Mouse (Mus musculus) forebrain, embryonic 12.5 days (tissue): ENCODE data around the gene Mki67. TPM values are rescaled to one million over a fixed set of nuclear protein-coding genes. Genes with fewer than 3 reads are reported as not detected.
"Not testable (repeated sequence)": the region's sequence is repeated elsewhere in the genome, so short reads cannot be mapped to it uniquely, and the experiment has no call there.

Experiments
- ATAC-seq: fragments of 200-750 bp; cut with Nextera tagmentation; 2 replicates; pipeline ENCODE4 v1.8.0; 2017; ENCODE audit warnings: moderate TSS enrichment; ENCODE audit not compliant: low FRiP score
- H3K27ac ChIP-seq: fragments of 300-500 bp; sonication (generic); 2 replicates; pipeline ENCODE4 v1.5.1; 2016; ENCODE audit warnings: mild to moderate bottlenecking
- H3K27me3 ChIP-seq: fragments of 300-500 bp; sonication (generic); 2 replicates; pipeline ENCODE4 v1.6.1; 2016; ENCODE audit warnings: mild to moderate bottlenecking
- H3K36me3 ChIP-seq: fragments of 300-500 bp; sonication (generic); replicated peaks from 2 replicates; pipeline ENCODE4 v1.6.1; 2016; ENCODE audit warnings: mild to moderate bottlenecking
- H3K4me1 ChIP-seq: fragments of 300-500 bp; sonication (generic); 2 replicates; pipeline ENCODE4 v1.6.1; 2016
- H3K4me2 ChIP-seq: fragments of 300-500 bp; sonication (generic); 2 replicates; pipeline ENCODE4 v1.6.1; 2016; ENCODE audit warnings: mild to moderate bottlenecking, moderate library complexity
- H3K4me3 ChIP-seq: fragments of 300-500 bp; sonication (generic); replicated peaks from 2 replicates; pipeline ENCODE4 v1.5.1; 2016; ENCODE audit warnings: mild to moderate bottlenecking
- H3K9ac ChIP-seq: fragments of 300-500 bp; sonication (generic); 2 replicates; pipeline ENCODE4 v1.6.1; 2016; ENCODE audit warnings: mild to moderate bottlenecking
- H3K9me3 ChIP-seq: fragments of 300-500 bp; sonication (generic); 2 replicates; pipeline ENCODE4 v1.6.1; 2016
- whole genome bisulfite sequencing: fragments of 180-500 bp; shearing (Covaris S2); methylation state at CpG from one replicate; pipeline ENCODE4 v1.1.7; 2016; 5-methylcytosine and 5-hydroxymethylcytosine counted together
- polyA plus RNA-seq: library from polyadenylated mRNA; unstranded; fragments of >200 nt; fragmentation: Nextera tagmentation; extraction: Ambion mirVana; gene quantifications from 2 replicates; pipeline ENCODE4 v1.2.1, GENCODE M21; 2016

Gene Mki67
- polyA plus RNA-seq, 1 experiment from 2014 or later: 63.2 TPM

DNA sequence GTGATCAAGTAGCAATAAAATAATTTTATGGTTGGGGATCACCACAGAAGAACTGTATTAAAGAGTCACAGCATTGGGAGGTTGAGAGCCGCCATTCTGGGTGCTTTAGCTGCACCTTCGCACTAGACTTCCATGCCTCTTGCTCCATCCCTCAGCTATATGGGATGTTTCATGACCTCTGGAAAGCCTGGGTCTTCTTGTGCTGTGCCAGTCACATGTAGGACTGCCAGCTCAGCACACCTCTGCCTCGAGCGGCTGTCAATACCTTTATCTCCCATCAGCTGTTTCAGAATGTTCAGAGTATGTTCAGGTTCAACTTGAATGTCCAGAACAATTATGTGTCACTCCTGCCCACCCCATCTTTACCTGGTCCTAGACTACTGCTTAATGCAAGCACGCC, 24.2 kb downstream of the Mki67 start:
- H3K4me1 ChIP-seq: no peaks in the 10 kb centered on the region
- no peak overlapping the region for H3K4me2 ChIP-seq
- no peaks in the 10 kb centered on the region for H3K9me3 ChIP-seq
- 97% methylated on average over 5 of the region's 5 CpGs for WGBS
- peaks cover 95% of the 10 kb centered on the region for H3K36me3 ChIP-seq
- no peak overlapping the region for H3K4me3 ChIP-seq
- ATAC-seq: no peak
- no peak overlapping the region for H3K27ac ChIP-seq
- no peaks in the 10 kb centered on the region for H3K27me3 ChIP-seq
- no peak overlapping the region for H3K9ac ChIP-seq

DNA sequence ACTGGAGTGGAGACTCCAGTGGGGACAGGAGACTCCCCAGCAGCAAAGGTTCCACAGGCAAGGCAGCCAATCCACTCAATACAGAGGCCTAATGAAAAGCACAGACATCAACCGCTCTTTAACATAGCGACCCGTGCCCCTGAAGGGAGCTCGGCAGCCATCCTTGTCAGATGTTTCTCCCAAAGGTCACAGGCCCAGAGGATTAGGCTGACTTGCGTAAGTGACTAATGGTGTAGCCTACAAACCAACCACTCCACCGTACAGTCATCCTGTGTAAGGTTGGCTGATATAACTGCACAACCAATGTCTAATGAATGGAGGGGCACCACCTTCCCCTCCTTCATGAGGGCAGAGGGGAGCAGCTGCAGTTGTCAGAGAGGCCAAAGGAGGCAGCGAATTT, 26.8 kb downstream of the Mki67 start:
- Histone ChIP-seq H3K27ac (no peak overlapping the region), H3K4me2 (no peak overlapping the region), H3K9me3 (no peaks in the 10 kb centered on the region), H3K36me3 (peaks cover 88% of the 10 kb centered on the region), H3K4me1 (no peaks in the 10 kb centered on the region), H3K4me3 (no peak overlapping the region), H3K9ac (no peak overlapping the region), H3K27me3 (no peaks in the 10 kb centered on the region)
- 90% methylated on average over 7 of the region's 7 CpGs for WGBS
- no peak for ATAC-seq

DNA sequence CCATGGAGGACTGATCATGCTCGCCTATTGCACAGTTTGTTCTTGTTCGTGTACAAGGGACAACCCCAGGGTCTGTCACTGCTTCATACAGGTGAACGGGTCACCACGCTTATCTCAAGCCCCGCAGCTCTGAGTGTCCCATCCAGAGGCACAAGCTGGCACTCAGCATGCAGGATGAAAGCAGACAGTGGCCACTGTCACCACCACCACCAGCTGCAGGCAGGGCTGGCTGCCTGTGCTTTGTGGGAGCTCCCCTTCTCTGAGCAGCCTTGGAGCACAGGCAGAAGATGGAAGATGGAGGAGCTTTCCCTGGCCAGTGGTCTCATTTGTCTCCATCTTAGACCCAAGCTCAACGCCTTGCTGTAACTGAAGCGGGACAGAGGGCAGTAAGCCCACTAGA, 31.2 kb downstream of the Mki67 start:
- no peaks in the 10 kb centered on the region for H3K9me3 ChIP-seq
- no peak overlapping the region for H3K4me2 ChIP-seq
- peak overlapping the region; percentile 36; the same call in 1 of the 2 replicates for H3K27ac ChIP-seq
- no peaks in the 10 kb centered on the region for H3K27me3 ChIP-seq
- H3K4me1 ChIP-seq: 0 out of 2 replicates have a peak, but pooled peaks cover 3% of the 10 kb centered on the region
- no peak overlapping the region for H3K4me3 ChIP-seq
- 87% methylated on average over 7 of the region's 7 CpGs for WGBS
- no peak for ATAC-seq
- peaks cover 47% of the 10 kb centered on the region for H3K36me3 ChIP-seq
- H3K9ac ChIP-seq: no peak overlapping the region

DNA sequence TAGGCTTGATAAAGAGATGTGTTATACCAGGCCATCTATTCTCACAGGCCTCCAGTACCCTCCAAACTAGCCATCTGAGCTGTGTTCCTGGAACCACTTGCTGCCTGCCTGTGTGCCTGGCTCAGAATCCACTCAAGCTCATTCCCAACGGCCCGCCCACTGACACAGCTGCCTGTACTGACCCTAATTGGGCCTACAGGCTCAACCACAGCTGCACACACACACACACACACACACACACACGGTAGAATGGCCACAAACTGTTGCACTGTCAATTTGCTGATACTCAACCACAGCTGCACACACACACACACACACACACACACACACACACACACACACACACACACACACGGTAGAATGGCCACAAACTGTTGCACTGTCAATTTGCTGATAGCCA, 32.1 kb downstream of the Mki67 start:
- WGBS: 75% methylated on average over 4 of the region's 4 CpGs
- not testable (repeated sequence) for H3K9ac ChIP-seq, ATAC-seq, H3K4me3 ChIP-seq, H3K4me2 ChIP-seq, H3K27ac ChIP-seq, H3K27me3 ChIP-seq, H3K9me3 ChIP-seq, H3K4me1 ChIP-seq
- H3K36me3 ChIP-seq: peaks cover 39% of the 10 kb centered on the region

DNA sequence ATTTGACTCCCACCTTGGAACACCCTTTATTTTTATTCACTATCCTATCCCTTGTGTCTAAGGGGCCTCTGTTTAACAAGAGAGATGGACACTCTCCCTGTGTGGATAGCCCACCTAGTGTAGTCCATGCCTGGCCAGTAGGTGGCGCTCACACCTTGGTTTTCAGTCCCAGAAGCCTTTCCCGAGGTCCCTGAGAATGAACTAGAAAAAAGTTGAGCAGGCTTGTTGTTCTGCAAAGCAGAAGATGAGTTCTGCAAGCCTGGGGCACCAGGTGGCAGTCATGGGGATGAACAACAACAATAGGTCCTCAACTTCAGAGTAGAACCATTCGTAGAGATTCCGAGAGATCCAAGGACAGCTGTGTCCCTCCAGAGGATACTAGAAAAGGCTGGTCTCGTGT, 35.8 kb downstream of the Mki67 start:
- Histone ChIP-seq H3K4me1 (0 out of 2 replicates have a peak, but pooled peaks cover 3% of the 10 kb centered on the region), H3K4me3 (no peak overlapping the region), H3K27me3 (no peaks in the 10 kb centered on the region), H3K27ac (no peak overlapping the region), H3K9ac (no peak overlapping the region), H3K36me3 (peaks cover 4% of the 10 kb centered on the region), H3K4me2 (no peak overlapping the region), H3K9me3 (no peaks in the 10 kb centered on the region)
- 73% methylated on average over 5 of the region's 5 CpGs for WGBS
- ATAC-seq: no peak

DNA sequence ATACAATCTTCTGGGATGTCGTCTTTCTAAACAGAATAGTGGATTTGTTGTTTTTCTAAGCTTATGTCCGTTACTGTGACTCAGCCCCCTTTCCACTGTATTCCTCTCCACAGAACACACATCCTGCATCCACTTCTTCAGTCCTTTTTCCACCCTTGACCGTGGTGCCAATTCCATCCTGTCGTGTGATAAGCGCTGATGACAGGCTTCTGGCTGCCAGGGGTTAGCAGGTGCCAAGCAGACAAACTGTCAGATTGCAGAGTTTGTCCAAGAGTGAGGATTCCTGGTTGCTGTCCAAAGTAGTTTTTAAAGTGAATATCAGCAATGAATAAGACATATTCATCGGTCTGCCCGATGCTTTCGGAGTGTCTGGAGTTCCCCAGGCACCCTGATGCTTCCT, 39.4 kb downstream of the Mki67 start:
- Histone ChIP-seq H3K27ac (no peak overlapping the region), H3K9ac (no peak overlapping the region), H3K9me3 (no peaks in the 10 kb centered on the region), H3K4me3 (no peak overlapping the region), H3K27me3 (no peaks in the 10 kb centered on the region), H3K4me1 (0 out of 2 replicates have a peak, but pooled peaks cover 2% of the 10 kb centered on the region), H3K36me3 (no peaks in the 10 kb centered on the region), H3K4me2 (no peak overlapping the region)
- 89% methylated on average over 8 of the region's 8 CpGs for WGBS
- no peak for ATAC-seq

DNA sequence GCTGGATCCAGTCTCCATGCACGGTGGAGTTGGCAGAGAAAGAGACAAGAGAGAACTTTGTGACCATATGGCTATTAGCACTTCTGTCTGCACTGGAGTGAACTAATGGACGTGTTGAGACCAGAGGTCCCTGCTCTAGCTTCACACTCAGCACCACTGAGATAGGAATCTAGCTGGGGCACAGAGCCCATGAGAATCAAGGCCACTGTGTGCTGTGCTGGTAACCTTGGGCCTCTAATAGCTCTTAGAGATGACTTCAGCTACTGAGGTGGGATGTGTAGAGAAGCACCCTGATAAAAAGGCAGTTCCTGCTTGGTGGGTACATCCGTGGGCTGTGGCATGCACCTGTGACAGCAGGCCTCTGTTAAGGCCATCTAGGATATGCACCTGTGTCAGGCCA, 42.6 kb downstream of the Mki67 start:
- no peak overlapping the region for H3K4me3 ChIP-seq
- H3K27ac ChIP-seq: no peak overlapping the region
- no peak overlapping the region for H3K9ac ChIP-seq
- WGBS: 65% methylated on average over 3 of the region's 3 CpGs
- no peaks in the 10 kb centered on the region for H3K4me1 ChIP-seq
- no peak for ATAC-seq
- no peaks in the 10 kb centered on the region for H3K27me3 ChIP-seq
- H3K36me3 ChIP-seq: no peaks in the 10 kb centered on the region
- H3K4me2 ChIP-seq: no peak overlapping the region
- no peaks in the 10 kb centered on the region for H3K9me3 ChIP-seq

DNA sequence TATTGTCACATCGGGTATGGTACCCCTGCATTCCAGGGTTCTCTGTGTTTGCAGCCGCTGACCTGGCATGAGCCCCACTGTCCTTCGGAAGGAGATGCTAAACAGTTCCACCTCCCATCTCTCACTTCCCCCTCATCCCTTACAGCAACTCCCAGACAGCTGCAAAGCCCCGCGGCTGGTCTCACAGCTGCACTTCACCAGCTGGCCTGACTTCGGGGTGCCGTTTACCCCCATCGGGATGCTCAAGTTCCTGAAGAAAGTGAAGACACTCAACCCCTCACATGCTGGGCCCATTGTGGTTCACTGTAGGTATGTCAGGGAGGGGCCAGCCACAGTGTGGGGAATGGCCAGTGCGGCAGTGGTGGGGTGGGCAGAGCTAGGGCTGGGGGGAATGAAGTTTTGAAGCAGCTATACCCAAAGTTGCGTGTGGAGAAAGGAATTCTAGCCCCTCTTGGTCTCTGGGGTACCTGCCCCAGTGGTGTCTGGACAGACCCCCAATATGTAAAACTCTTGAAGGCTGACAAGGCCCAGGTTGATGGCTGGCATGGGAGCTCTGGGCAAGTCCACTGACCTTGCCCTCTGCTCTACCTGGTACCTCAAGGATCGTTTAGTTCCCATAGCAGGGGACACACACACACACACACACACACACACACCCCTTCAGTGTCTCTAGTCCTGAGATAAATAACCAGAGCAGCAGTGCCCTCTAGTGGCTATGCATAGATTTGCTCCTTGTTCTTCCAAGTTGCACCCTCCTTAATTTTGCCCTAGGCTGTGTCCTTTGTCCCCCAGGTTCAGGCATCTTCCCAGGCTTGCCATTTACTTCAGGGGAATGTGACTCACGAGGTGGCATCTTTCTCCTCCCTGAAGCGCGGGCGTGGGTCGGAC, 47.1 kb downstream of the Mki67 start:
- H3K4me1 ChIP-seq: no peaks in the 10 kb centered on the region
- no peak overlapping the region; the same call in 1 of the 2 replicates for H3K9ac ChIP-seq
- H3K9me3 ChIP-seq: no peaks in the 10 kb centered on the region
- H3K27ac ChIP-seq: no peak overlapping the region
- ATAC-seq: peak; percentile 65; the same call in 1 of the 2 replicates
- 40% methylated on average over 16 of the region's 16 CpGs for WGBS
- no peak overlapping the region for H3K4me3 ChIP-seq
- peaks cover 4% of the 10 kb centered on the region; the same call in 1 of the 2 replicates for H3K27me3 ChIP-seq
- no peak overlapping the region for H3K4me2 ChIP-seq
- H3K36me3 ChIP-seq: no peaks in the 10 kb centered on the region

DNA sequence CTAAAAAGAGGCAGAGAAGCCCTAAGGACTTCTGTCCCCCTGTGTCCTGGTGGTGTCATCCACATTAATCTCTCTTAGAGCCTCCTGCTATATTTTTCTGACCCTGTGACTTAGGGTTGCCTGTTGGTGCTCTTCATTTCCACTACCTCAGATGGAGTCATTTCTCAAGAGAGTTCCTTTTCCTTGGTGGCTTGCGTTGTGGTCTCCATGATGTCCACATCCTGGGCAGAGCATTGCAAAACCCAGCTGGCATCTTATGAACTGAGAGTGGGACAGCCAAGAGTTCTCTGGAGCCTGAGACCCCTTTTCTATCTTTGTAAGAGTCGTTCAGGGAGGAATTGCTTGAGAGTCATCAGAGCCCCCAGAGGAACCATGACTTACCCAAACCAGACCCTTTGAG, 49.8 kb downstream of the Mki67 start:
- ATAC-seq: no peak
- H3K27me3 ChIP-seq: peaks cover 4% of the 10 kb centered on the region; the same call in 1 of the 2 replicates
- no peak overlapping the region for H3K9ac ChIP-seq
- 94% methylated on average over 2 of the region's 2 CpGs for WGBS
- H3K36me3 ChIP-seq: no peaks in the 10 kb centered on the region
- no peak overlapping the region for H3K4me3 ChIP-seq
- no peaks in the 10 kb centered on the region for H3K4me1 ChIP-seq
- H3K4me2 ChIP-seq: no peak overlapping the region
- H3K27ac ChIP-seq: no peak overlapping the region
- no peaks in the 10 kb centered on the region for H3K9me3 ChIP-seq

DNA sequence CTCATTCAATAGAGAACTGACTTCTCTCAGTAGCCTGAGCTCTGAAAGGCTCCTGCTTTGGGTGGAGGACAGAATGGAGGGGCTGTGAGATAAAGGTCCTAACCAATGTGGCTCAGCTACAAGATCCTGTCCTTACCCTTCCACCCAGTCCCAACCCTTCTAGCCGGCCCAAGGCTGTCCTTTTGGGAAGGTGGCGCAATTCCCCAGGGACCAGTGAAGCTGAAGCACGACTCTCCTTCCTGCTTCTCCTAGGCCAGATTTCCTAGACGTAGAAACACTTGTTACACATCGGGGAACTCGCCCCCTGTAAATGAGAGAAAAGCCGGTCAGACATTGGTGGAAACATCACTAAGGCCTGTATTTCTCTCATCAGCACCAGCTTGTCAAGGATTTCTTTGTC, 52.0 kb downstream of the Mki67 start:
- H3K27me3 ChIP-seq: peaks cover 4% of the 10 kb centered on the region; the same call in 1 of the 2 replicates
- whole genome bisulfite sequencing: 85% methylated on average over 7 of the region's 7 CpGs
- H3K4me3 ChIP-seq: no peak overlapping the region
- ATAC-seq: no peak
- H3K9me3 ChIP-seq: no peaks in the 10 kb centered on the region
- H3K4me2 ChIP-seq: no peak overlapping the region
- H3K4me1 ChIP-seq: no peaks in the 10 kb centered on the region
- H3K27ac ChIP-seq: no peak overlapping the region
- no peak overlapping the region for H3K9ac ChIP-seq
- no peaks in the 10 kb centered on the region for H3K36me3 ChIP-seq

DNA sequence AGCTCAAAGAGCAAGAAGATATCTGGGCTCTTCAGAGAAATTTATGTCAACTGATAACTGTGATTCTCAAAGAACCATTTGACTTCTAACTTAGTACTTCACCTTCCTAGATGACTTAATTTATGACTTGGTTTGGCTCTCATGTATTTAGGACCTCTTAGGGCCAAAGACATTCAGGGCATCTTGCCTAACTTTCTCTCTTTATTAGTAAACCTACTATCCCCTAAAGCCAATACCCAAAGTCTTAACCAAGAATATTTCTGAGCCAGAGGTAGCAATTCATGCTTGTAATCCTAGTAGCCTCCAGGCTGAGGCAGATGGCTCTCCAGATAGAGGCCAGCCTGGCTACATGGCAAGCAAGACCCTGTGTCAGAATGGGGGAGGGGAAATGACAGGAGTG, 55.8 kb downstream of the Mki67 start:
- Histone ChIP-seq H3K27ac (no peak overlapping the region), H3K4me1 (no peaks in the 10 kb centered on the region), H3K36me3 (no peaks in the 10 kb centered on the region), H3K27me3 (no peaks in the 10 kb centered on the region), H3K9me3 (no peaks in the 10 kb centered on the region), H3K4me3 (no peak overlapping the region), H3K4me2 (no peak overlapping the region), H3K9ac (no peak overlapping the region)
- ATAC-seq: no peak

DNA sequence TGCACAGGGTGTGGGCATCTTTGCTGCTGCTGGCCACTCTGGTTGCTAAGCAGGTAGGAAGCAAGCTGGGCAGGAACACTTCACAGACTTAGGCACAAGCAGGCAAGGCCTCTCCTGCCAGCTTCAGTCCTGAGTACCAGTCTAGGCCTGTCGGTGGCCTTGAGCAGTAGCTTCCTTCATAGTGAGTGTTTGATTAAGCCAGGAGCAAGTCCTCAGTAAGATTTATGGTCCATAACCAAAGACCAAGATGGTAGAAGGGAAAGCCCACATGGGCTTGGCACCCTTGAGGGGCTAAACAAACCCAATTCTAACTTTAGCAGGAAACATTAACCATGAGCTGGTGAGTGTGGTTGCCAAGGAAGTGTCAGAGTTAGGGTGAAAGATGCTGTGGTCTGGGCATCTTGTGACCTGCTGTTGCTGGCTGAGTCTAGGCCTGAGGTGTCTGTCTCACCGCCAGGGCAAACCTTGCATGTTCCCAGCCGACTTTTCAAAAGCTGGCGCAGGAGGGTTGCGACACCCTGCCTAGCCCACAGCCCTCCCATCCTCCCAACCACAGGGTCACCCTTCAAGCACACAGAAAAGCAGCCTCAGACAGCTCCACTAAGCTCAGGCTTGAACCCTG, 56.7 kb downstream of the Mki67 start:
- no peak overlapping the region for H3K4me2 ChIP-seq
- H3K36me3 ChIP-seq: no peaks in the 10 kb centered on the region
- ATAC-seq: no peak
- H3K9ac ChIP-seq: no peak overlapping the region
- no peak overlapping the region for H3K4me3 ChIP-seq
- H3K4me1 ChIP-seq: no peaks in the 10 kb centered on the region
- H3K9me3 ChIP-seq: no peaks in the 10 kb centered on the region
- no peaks in the 10 kb centered on the region for H3K27me3 ChIP-seq
- no peak overlapping the region for H3K27ac ChIP-seq
- WGBS: 91% methylated on average over 5 of the region's 5 CpGs

DNA sequence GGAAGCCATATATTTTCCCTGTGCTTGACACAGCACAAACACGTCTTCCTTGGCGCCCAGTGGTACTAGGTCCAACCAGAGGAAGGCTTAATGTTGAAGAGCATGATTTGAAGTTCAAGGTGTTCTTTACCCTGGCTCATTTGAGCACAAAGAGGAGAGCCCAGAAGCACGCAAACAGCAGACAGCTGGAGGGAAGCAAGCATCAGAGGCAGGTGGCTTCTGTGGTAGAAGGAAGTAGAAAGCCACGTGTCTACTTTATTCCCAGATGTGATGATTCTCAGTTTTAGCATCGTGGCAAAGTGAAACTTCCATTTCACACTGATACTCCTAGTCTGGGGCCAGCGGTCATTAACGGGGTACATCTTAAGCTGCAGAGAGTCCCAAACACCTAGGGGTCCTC, 58.0 kb downstream of the Mki67 start:
- 87% methylated on average over 7 of the region's 7 CpGs for WGBS
- no peaks in the 10 kb centered on the region for H3K4me1 ChIP-seq
- H3K36me3 ChIP-seq: no peaks in the 10 kb centered on the region
- H3K4me3 ChIP-seq: no peak overlapping the region
- no peaks in the 10 kb centered on the region for H3K27me3 ChIP-seq
- no peak overlapping the region for H3K9ac ChIP-seq
- H3K4me2 ChIP-seq: no peak overlapping the region
- ATAC-seq: no peak
- H3K9me3 ChIP-seq: no peaks in the 10 kb centered on the region
- H3K27ac ChIP-seq: no peak overlapping the region
